Mouse (Mus musculus) layer of hippocampus, adult 9-10 months (tissue): Measurements from ENCODE around the gene Lonp1.
A peak's percentile ranks its signal among the peaks of the same experiment; 100 is the strongest.
"Not testable (repeated sequence)": the region's sequence is repeated elsewhere in the genome, so short reads cannot be mapped to it uniquely, and the experiment has no call there.

ENCODE experiments used
- DNase-seq: peaks from one replicate; pipeline ENCODE4 v3.0.0; 2022; ENCODE audit warnings: low spot score

Lonp1 gene

GRCm38 (mm10) chr17:56625495-56625894 is 1.2 kb downstream of the Lonp1 start:
- no peak for DNase-seq

- DNase-seq = no peak
Observed at GRCm38 (mm10) chr17:56617628-56618027, 9.1 kb downstream of the Lonp1 start.

GRCm38 (mm10) chr17:56616725-56617124 is 10.0 kb downstream of the Lonp1 start:
- DNase-seq = no peak

DNA sequence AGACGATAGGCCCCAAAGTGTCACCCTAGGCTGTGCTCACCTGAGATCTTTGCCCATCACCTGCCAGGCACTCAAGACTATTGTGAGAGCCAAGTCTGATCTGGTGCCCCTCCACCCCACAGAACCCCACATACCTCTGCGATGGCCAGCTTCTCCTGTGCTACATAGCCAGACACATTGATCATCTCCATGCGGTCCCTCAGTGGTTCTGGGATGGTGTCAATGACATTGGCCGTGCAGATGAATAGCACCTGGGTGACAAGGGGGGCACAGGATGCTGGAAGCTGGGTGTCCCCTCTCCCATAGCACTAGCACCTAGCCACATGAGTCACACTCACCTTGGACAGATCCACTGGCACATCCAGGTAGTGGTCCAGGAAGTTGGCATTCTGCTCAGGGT is 10.9 kb downstream of the Lonp1 start:
- DNase-seq = no peak

- DNase-seq = no peak
Observed at GRCm38 (mm10) chr17:56615136-56615784, 11.4 kb downstream of the Lonp1 start.

DNA sequence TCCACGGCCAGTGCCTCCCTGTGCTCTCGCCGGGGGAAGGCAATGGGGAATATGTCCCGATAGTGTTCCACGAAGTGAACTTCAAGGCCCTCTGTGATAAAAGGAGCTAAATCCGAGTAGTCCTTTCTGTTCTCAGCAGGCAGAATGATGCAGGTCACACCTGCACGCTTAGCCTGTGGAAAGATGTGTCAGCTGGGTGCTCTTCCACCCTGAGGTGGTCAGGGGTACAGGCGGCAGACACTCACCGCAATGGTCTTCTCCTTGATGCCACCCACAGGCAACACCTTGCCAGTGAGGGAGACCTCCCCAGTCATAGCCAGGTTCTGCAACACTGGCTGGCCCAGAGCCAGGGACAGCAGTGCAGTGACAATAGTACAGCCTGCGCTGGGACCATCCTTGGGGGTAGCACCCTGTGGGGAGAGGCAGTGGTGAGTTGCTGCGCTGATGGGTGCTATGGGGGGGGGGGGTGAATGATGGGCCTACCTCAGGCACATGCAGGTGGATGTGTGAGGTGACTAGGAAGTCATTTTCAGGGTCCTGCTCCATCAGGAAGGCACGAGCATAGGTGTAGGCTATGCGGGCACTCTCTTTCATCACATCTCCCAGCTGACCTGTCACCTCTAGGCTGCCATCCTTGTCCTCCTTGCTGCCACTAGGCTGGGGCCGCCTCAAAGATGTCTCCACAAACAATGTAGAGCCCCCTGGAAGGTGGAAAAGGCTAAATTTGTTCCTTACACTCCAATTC is 12.1 kb downstream of the Lonp1 start:
- DNase-seq = no peak

GRCm38 (mm10) chr17:56613893-56614292 is 12.8 kb downstream of the Lonp1 start:
- not testable (repeated sequence) for DNase-seq

- DNase-seq = peak; percentile 96
Observed at GRCm38 (mm10) chr17:56613236-56613844, 13.3 kb downstream of the Lonp1 start, which contains the start of gene Rpl36. Gene Rpl36 (plus strand): TSS chr17:56613416.

DNA sequence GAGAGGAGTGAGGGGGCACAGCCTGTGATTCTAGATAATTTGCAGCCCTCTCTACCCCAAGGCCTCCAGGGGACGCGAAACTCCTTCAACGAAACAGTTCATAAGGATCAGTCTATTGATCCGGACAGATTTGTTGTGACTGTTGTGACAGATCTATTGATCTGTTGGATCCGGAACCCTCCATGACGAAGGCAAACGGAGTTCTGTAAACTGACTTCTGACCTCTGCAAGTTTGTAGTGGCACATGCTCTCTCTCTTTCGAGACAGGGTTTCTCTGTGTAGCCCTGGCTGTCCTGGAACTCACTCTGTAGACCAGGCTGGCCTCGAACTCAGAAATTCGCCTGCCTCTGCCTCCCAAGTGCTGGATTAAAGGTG is 14.1 kb downstream of the Lonp1 start:
- DNase-seq = not testable (repeated sequence)

- DNase-seq = no peak
Observed at GRCm38 (mm10) chr17:56611861-56612564, 14.7 kb downstream of the Lonp1 start.

DNA sequence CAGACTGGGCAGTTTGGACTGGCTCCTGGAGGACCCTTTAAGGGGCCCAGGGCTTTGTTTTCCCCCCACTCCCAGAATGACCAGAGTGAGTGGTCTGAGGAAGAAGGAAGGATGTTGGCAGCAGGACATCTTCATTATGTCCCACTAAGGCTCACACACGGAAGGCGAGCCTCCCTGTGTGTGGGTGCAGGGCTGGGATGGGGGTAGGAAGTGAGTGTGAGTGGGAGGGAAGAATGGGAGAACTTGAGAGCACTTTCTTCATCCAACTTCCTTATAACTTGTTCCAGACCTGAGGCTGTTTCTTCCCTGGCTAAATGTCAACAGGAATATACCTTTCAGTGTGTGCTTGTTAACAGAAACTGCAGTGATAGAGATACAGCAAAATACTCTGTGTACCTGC is 15.4 kb downstream of the Lonp1 start:
- no peak for DNase-seq

DNA sequence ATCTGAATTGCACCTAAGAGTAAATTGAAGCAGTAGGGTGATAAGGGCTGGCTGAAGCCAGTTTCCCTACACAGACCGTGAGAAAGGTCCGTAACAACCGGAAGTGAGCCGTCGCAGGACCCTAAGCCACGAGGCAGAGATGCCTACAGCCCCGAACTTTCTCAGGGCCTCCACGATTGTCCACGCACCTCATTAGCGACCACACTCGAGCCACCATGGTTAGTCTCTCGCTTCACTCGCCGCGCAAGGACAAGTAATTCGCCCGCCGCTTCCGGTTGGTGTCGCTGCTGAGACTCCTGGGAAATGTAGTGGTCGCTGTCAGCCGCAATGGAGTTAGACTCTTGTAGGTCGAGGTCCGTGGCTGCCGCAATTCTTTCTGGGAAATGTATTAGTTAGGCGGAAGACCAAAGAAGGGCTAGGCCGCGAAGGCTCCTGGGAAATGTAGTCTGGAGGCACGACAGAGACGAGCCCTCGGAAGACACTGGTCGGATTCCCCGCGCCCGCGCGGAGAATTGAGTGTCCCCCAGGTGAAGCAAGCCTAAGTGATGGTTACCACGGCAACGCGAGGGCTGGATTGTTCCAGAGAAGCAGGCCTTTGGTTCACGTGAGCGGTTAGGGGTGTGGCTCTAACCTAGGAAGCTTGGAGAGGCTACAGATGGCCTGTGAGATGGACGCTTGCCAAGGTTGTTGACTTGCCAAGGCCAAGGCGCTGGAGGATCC is 17.1 kb downstream of the Lonp1 start, which contains the start of gene 2410015M20Rik:
Gene 2410015M20Rik (minus strand): TSS at position 320 of the 720 bp plus-strand sequence.
- peak; percentile 99 for DNase-seq

DNA sequence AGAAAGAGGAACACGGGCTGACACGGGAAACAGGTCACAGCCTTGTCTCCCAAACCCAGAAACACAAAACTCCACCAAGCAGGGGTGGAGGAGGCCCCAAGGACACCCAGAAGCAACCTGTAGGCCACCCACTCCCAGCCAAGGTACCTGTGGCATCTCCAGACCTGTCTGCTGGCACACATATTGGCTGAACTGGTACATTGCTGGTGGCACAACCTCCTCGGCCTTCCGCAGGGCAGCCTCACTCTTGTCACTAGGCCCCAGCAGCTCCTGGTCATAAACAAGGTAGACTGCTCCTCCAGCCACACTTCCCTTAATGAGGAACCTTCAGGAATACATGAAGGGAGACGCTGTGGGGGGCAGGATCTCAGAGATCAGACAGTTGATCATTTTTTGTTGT is 18.0 kb downstream of the Lonp1 start:
- DNase-seq = no peak

- no peak for DNase-seq
Observed at GRCm38 (mm10) chr17:56607521-56608062, 19.1 kb downstream of the Lonp1 start.

DNA sequence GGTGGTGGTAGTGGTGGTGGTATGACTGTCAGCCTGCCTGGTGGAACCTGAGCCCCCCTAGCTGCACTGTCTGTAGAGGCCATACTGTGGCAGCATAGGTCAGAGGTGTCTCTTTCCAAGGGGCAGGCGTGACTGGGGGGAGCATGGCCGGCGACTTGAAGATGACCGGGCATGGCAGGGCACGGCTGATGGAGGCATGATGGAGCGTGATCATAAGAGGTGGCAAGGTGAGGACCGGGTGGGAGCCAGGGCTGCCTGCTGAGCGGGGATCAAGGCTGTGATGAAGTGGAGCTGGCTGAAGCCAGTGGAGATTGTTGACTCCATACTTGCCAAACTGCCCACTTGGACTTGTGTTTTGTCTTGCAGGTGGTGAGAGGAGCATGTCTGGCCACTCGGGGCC is 21.3 kb downstream of the Lonp1 start:
- DNase-seq = no peak

GRCm38 (mm10) chr17:56604422-56604821 is 22.3 kb downstream of the Lonp1 start:
- DNase-seq = no peak

DNA sequence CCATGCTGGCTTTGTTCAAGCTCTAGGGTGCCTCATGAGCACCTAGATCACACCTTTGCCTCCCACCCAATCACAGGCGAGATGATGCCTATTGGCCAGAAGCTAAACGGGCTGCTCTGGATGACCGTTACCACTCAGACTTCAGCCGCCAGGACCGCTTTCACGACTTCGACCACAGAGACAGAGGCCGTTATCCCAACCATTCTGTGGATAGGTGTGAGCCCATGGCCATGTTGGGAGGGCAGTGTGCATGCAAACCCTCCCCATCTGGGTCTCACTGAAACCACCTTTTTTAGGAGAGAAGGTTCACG is 22.7 kb downstream of the Lonp1 start:
- no peak for DNase-seq

DNA sequence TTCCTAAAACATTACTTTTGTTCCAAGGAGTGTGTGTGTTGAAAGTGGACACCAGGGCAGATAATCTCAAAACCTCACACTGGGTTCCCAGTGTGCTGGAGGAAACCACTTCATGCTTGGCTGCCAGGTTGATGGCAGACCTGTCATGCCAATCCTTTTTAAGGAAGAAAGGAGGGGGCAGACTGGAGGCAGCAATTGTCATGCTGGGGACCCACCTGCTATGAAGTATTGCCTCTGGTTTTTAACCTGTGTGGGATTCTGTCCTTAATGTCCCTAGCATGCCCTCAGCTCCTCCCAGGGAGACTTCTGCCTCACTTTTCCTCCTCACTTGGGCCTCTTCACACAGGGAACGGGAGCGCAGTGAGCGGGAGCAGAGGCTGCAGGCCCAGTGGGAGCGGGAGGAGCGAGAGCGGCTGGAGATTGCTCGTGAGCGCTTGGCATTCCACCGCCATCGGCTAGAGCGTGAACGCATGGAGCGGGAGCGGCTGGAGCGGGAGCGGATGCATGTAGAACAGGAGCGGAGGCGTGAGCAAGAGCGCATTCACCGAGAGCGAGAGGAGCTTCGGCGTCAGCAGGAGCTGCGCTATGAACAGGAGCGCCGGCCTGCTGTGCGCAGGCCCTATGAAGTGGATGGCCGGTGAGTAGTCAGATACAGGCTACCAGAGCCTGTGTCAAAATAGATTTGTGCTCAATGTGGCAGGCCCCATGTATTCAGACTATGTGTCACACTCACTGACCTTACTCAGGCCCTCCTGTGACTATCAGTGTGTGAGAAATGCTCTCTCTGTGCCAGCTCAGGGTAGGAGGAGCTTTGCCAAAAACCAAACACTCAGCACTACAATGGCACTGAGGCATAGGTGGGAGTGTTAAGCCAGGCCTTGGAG is 23.3 kb downstream of the Lonp1 start:
- DNase-seq = no peak

- DNase-seq = no peak
Observed at GRCm38 (mm10) chr17:56593527-56594271, 33.0 kb downstream of the Lonp1 start.

- no peak for DNase-seq
Observed at GRCm38 (mm10) chr17:56592553-56592952, 34.1 kb downstream of the Lonp1 start.
